Mouse (Mus musculus) lung, embryonic 16.5 days (tissue): ENCODE measurements around the gene Acvr1b. TPM values are rescaled to one million over a fixed set of nuclear protein-coding genes. Genes with fewer than 3 reads are reported as not detected.

Source experiments
- ATAC-seq: fragments of 200-750 bp; cut with Nextera tagmentation; 2 replicates; pipeline ENCODE4 v1.8.0; 2017; ENCODE audit warnings: low read depth, mild to moderate bottlenecking, moderate library complexity
- H3K27ac ChIP-seq: fragments of 300-500 bp; sonication (generic); 2 replicates; pipeline ENCODE4 v1.5.1; 2014; ENCODE audit warnings: mild to moderate bottlenecking, control low read depth, low read length
- H3K27me3 ChIP-seq: fragments of 300-500 bp; sonication (generic); 2 replicates; pipeline ENCODE4 v1.6.1; 2014; ENCODE audit warnings: low read depth, low read length, mixed read lengths; ENCODE audit not compliant: control insufficient read depth, insufficient read depth
- H3K36me3 ChIP-seq: fragments of 300-500 bp; sonication (generic); 2 replicates; pipeline ENCODE4 v1.6.1; 2014; ENCODE audit warnings: low read length; ENCODE audit not compliant: control insufficient read depth, insufficient read depth
- H3K4me1 ChIP-seq: fragments of 300-500 bp; sonication (generic); replicated peaks from 2 replicates; pipeline ENCODE4 v1.6.1; 2014; ENCODE audit warnings: low read length, mixed read lengths; ENCODE audit not compliant: control insufficient read depth, insufficient read depth
- H3K4me2 ChIP-seq: fragments of 300-500 bp; sonication (generic); 2 replicates; pipeline ENCODE4 v1.6.1; 2014; ENCODE audit warnings: low read depth, low read length, control low read depth
- H3K4me3 ChIP-seq: fragments of 300-500 bp; sonication (generic); 2 replicates; pipeline ENCODE4 v1.5.1; 2014; ENCODE audit warnings: mild to moderate bottlenecking, low read length, control low read depth
- H3K9ac ChIP-seq: fragments of 300-500 bp; sonication (generic); 2 replicates; pipeline ENCODE4 v1.6.1; 2014; ENCODE audit warnings: low read length, control low read depth
- H3K9me3 ChIP-seq: fragments of 300-500 bp; sonication (generic); 2 replicates; pipeline ENCODE4 v1.6.1; 2016; ENCODE audit warnings: low read length; ENCODE audit not compliant: control insufficient read depth
- WGBS: fragments of 180-500 bp; shearing (Covaris S2); extraction: QIAGEN DNeasy Blood & Tissue Kit; methylation state at CpG from one replicate; pipeline ENCODE4 v1.1.7; 2014; 5-methylcytosine and 5-hydroxymethylcytosine counted together
- polyA plus RNA-seq: library from polyadenylated mRNA; unstranded; fragments of >200 nt; fragmentation: Nextera tagmentation; extraction: Ambion mirVana; gene quantifications from 2 replicates; pipeline ENCODE4 v1.2.1, GENCODE M21; 2015

Acvr1b gene
- polyA plus RNA-seq, 1 experiment from 2014 or later: 6.8 TPM

DNA sequence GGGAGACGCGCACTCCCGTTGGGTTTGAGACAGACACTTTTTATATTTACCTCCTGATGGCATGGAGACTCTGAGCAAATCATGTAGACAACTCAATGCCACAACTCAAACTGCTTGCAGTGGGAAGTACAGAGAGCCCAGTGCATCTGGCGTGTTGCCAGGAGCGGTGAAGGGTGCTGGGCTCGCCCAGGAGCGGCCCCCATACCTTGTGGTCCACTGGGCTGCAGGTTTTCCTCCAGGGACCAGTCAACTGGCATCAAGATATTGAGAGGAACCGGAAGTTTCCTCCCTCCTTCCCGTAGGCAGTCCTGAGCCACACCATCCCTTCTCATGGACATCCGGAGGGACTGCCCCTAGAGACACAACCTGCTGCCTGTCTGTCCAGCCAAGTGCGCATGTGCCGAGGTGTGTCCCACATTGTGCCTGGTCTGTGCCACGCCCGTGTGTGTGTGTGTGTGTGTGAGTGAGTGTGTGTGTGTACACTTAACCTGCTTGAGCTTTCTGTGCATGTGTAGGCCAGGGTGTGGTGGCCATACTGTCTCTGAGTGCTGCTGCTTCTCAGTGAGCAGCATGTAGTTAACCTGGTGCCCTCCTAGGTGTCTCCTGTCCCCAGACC is 37.2 kb downstream of the Acvr1b start:
- Histone ChIP-seq H3K9me3 (no peaks in the 10 kb centered on the region), H3K27ac (no peak overlapping the region), H3K4me2 (no peak overlapping the region), H3K4me1 (no peaks in the 10 kb centered on the region), H3K9ac (no peak overlapping the region), H3K27me3 (no peaks in the 10 kb centered on the region), H3K4me3 (no peak overlapping the region), H3K36me3 (peaks cover 25% of the 10 kb centered on the region)
- ATAC-seq: no peak
- WGBS: 84% methylated on average over 14 of the region's 14 CpGs

DNA sequence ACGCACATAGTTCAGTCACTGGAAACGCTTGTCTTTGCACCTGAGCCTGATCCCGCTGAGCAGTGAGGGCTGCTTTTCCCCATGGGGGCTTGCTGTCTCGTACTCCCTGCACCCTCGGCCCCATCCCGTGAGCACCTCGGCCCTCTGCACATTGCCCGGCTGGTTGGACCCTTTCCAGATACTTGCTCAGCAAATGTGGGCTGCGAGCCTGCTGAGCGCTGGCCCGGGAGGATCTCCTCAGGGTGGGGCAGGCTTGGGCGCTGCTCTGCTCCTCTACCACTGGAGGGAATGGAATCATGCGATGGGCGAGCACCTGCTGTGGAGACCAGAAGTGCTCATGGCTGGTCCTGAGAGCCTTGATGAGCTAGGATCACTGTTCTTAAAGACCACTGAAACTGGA is 38.6 kb downstream of the Acvr1b start:
- Histone ChIP-seq H3K9me3 (no peaks in the 10 kb centered on the region), H3K27me3 (no peaks in the 10 kb centered on the region), H3K4me3 (no peak overlapping the region), H3K36me3 (peaks cover 17% of the 10 kb centered on the region), H3K4me2 (no peak overlapping the region), H3K27ac (no peak overlapping the region), H3K4me1 (no peaks in the 10 kb centered on the region), H3K9ac (no peak overlapping the region)
- no peak for ATAC-seq
- WGBS: 65% methylated on average over 14 of the region's 14 CpGs

DNA sequence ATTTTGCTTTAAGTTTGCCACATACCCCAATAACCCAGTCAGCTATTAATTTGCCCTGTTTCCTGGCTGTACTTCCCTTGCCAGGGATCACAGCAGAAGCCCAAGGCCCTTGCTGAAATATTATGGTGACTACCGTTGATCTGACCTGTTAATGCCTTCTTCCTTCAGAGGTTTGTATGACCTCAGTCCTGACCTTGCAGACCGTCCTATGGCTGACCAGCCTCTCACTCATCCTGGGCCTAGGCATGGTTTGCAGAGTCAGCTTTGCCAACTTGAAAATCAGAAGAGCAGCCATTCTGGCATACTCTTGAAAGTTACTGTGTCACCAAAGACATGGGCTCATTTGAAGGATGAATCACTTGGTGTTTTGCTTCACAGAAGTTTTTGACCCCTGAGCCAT is 41.3 kb downstream of the Acvr1b start:
- 49% methylated on average over 2 of the region's 2 CpGs for WGBS
- Histone ChIP-seq H3K4me2 (no peak overlapping the region), H3K27ac (no peak overlapping the region), H3K4me3 (no peak overlapping the region), H3K36me3 (peaks cover 11% of the 10 kb centered on the region), H3K27me3 (no peaks in the 10 kb centered on the region), H3K9ac (no peak overlapping the region), H3K9me3 (no peaks in the 10 kb centered on the region), H3K4me1 (no peaks in the 10 kb centered on the region)
- ATAC-seq: no peak

DNA sequence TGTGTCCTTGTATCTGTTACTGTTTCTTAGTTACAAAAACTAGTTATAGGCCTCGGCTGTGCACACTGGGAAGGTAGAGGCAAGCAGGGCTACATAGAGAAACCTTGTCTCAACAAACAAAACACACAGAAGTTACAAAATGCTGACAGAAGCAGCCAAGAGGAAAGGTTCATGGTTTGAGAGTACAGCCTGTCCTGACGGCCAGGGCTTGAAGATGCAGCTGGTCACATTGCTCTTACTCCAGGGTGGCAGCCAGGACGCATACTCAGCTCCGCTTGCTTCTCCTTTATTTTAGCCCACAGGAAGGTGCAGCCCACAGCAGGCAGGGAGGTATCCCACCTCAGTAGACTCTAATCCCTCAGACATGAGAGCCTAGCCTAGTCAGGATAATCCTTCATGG is 42.2 kb downstream of the Acvr1b start:
- no peak overlapping the region for H3K4me2 ChIP-seq
- H3K36me3 ChIP-seq: peaks cover 4% of the 10 kb centered on the region; the same call in 1 of the 2 replicates
- no peak overlapping the region for H3K4me3 ChIP-seq
- 82% methylated on average over 4 of the region's 4 CpGs for WGBS
- no peaks in the 10 kb centered on the region for H3K9me3 ChIP-seq
- H3K9ac ChIP-seq: no peak overlapping the region
- peaks cover under 1% of the 10 kb centered on the region for H3K4me1 ChIP-seq
- ATAC-seq: no peak
- H3K27me3 ChIP-seq: no peaks in the 10 kb centered on the region
- H3K27ac ChIP-seq: no peak overlapping the region

DNA sequence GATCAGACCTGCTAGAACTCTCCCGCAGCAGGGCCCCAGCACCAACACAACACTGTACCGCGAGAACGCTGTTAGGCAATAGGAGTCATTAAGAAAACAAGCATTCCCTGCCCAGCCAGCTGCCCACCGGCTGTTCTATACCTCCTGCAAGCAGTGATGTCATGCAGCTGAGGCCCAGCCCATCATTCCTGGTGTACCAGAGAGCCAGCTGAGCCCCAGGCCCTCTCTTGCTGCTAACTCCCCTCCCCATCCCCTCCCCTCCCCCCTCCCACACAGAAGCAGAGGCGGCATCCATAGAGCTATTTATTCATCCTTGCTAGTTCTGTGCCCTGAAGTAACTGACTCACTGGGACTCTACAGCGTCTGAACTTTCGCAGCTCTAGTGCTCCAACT is 47.0 kb downstream of the Acvr1b start:
- Histone ChIP-seq H3K27ac (0 out of 2 replicates have a peak overlapping the region, but pooled peaks have one; percentile 6), H3K4me1 (peaks cover 27% of the 10 kb centered on the region), H3K4me3 (no peak overlapping the region), H3K36me3 (no peaks in the 10 kb centered on the region), H3K27me3 (no peaks in the 10 kb centered on the region), H3K4me2 (no peak overlapping the region), H3K9ac (no peak overlapping the region), H3K9me3 (no peaks in the 10 kb centered on the region)
- 9% methylated on average over 8 of the region's 8 CpGs for WGBS
- no peak for ATAC-seq

DNA sequence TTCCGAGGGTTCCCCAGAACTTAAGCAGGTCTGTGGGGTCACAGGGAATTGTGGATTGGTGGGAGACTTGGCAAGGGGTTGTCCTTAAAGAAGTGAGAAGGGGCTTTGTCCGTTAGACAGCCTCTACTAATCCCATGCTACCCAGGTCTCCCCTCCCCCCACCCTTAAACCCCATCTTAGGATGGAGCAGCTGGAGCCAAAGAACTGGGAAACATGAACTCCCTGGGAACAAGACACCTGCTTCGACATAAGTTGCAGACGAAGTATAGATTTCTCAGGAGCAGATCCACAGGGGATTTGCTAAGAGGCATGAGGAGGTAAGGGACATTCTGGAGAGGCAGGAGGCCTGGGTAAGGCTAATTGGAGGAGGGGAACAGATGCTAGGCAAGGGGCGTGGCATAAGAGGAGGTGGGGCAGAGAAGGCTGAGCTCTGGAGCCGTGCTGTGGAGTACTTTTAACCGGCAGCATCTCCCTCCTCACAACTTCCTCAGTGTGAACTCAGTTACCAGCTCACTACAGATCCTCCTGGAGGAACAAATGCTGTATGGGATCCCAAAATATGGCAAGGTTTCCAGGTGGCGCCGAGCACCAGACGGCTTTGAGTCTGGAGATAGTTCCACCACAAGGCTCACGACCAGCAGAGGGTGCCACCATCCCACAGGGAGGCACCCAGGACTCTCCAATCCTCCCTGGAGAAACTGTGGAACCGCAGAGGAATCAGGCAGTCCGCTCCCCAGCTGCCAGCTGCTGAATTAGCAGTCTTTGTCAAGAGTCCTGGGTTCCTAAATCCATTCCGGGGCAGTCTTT is 47.6 kb downstream of the Acvr1b start:
- H3K36me3 ChIP-seq: no peaks in the 10 kb centered on the region
- no peaks in the 10 kb centered on the region for H3K27me3 ChIP-seq
- H3K4me2 ChIP-seq: peak overlapping the region; percentile 62
- H3K27ac ChIP-seq: peak overlapping the region; percentile 69
- 2% methylated on average over 14 of the region's 14 CpGs for WGBS
- peak overlapping the region; percentile 43 for H3K4me3 ChIP-seq
- H3K9me3 ChIP-seq: no peaks in the 10 kb centered on the region
- ATAC-seq: peak; percentile 56
- peaks cover 29% of the 10 kb centered on the region for H3K4me1 ChIP-seq
- H3K9ac ChIP-seq: peak overlapping the region; percentile 57

DNA sequence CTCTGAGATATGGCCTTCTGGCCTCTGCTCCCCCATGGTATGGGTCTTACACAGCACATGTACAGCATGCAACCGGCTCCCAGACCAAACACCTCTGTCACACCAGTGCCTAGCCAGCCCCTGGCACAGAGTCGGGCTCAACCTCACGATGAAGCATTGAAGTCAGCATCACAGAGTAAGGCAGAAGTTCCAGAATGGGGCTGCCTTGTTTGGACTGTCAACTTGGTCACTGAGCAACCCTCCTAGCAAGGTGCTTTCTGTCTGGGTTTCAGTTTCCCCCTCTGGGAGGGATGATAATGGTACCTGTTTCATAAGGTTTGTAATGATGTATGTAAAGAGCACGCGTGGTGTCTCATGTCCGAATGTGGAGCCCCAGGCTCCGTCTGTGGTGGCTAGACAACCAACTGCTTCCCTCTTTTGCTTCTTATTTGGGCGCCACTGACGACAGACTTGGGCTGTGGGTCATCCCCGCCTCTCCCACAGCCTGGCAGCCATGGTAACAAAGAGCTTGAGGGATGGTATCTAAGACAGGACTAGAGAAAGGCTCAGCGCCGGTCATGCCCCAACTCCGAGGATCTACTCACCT is 49.1 kb downstream of the Acvr1b start:
- no peaks in the 10 kb centered on the region for H3K36me3 ChIP-seq
- H3K4me2 ChIP-seq: no peak overlapping the region
- H3K27ac ChIP-seq: no peak overlapping the region
- H3K4me3 ChIP-seq: no peak overlapping the region
- no peaks in the 10 kb centered on the region for H3K9me3 ChIP-seq
- no peak for ATAC-seq
- 49% methylated on average over 13 of the region's 13 CpGs for WGBS
- no peaks in the 10 kb centered on the region for H3K27me3 ChIP-seq
- H3K4me1 ChIP-seq: peaks cover 40% of the 10 kb centered on the region
- H3K9ac ChIP-seq: no peak overlapping the region

DNA sequence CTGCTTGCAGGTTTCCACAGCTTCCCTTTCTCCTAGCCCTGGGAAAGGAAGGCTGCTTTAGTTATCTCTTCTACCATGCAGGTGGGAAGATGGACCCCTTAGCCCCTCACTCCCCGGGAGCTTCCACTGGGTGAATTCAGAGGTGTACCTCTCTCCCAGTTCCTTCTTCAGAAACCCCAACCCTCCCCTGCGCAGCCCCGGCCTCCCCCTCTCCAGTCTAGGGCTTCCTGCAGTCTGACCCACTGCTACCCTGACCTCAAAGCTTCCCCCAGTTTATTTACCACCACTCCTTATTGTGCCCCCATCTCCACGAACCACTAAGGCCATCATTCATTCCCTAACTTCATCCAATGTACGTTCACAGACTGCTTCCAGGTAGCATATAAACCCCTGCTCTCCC is 49.7 kb downstream of the Acvr1b start:
- no peaks in the 10 kb centered on the region for H3K27me3 ChIP-seq
- no peaks in the 10 kb centered on the region for H3K9me3 ChIP-seq
- no peak overlapping the region for H3K27ac ChIP-seq
- H3K9ac ChIP-seq: peak overlapping the region; percentile 46
- peak overlapping the region; percentile 87 for H3K4me2 ChIP-seq
- peak overlapping the region; percentile 63 for H3K4me3 ChIP-seq
- 9% methylated on average over 5 of the region's 5 CpGs for WGBS
- ATAC-seq: no peak
- H3K36me3 ChIP-seq: no peaks in the 10 kb centered on the region
- H3K4me1 ChIP-seq: peaks cover 46% of the 10 kb centered on the region
